Mouse (Mus musculus) T-helper 17 cell (primary cell): ENCODE data around the gene Slc4a3.

Experiments
- in situ Hi-C, 2 experiments: fragments of 300-600 bp; cut with MboI, MseI; formaldehyde crosslinking; loops; 1 replicate in 1 of 2; 2 replicates in 1 of 2; pipeline ENCODE4 v1.15.1; 2025; ENCODE audit warnings: high pct_unique_total_duplicates in 2 of 2

The Slc4a3 gene

DNA sequence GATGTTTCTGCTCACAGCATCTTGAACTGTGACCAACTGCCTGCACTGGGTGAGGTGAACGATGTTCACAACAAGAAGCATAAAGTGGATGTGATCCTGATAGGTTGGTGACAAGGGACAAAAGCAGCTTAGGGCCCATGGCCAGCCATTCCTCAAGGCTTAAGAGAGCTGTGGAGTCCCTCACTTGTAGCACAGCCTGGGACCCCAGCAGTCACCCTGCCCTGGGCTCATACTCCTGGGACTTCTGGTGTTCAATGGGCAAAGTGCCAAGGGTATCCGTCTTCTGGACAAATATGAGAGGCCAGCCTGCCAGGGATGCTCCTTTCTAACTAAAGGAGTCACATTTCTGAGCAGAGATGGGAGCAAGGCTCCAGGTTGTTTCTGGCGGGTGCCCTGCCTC, 49.9 kb downstream of the Slc4a3 start:
- in situ Hi-C loops, result no loop called here

DNA sequence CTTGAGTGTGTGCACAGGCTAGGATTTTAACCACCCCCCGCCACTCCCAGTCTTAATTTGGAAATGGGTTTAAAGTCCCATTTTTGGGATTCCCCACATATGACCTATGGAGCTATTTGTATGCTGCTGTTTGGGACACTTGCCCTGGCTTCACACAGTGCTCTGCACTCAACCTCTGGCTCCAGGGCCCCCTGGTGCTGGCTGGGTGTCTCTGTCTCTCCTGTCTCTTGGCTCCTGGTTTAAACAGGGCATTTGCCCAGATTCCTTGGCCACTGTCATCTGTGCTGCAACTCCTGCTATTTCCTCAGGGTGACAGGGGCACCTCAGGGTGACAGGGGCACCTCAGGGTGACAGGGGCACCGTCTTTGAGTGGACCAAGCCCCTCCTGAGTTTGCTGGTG, 50.8 kb downstream of the Slc4a3 start:
- in situ Hi-C loops, result no loop called here

GRCm38 (mm10) chr1:75597622-75598021, 51.6 kb downstream of the Slc4a3 start:
- in situ Hi-C loops, result no loop called here

- in situ Hi-C loops, result no loop called here
Measured at GRCm38 (mm10) chr1:75601738-75602137, 55.7 kb downstream of the Slc4a3 start.

GRCm38 (mm10) chr1:75603584-75603983, 57.5 kb downstream of the Slc4a3 start:
- in situ Hi-C loops, result no loop called here

DNA sequence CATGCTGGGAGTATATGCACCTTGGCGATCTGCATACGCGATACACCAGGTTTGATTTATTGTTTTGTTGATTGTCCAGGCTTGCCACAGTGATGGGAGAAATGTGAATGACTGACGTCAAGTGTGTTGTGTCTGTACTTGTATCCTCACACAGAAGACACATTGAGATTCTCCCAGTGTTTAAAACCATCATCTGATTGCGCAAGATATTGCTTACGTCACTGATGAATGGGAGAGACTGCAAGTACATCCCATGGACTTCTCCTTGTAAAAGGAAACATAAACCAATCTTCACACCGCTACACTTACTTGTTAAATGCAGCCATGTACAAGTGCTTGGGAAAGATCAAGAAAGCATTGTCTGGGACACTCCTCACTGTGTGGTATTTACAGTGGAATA, 62.2 kb downstream of the Slc4a3 start:
- in situ Hi-C loops, result no loop called here

DNA sequence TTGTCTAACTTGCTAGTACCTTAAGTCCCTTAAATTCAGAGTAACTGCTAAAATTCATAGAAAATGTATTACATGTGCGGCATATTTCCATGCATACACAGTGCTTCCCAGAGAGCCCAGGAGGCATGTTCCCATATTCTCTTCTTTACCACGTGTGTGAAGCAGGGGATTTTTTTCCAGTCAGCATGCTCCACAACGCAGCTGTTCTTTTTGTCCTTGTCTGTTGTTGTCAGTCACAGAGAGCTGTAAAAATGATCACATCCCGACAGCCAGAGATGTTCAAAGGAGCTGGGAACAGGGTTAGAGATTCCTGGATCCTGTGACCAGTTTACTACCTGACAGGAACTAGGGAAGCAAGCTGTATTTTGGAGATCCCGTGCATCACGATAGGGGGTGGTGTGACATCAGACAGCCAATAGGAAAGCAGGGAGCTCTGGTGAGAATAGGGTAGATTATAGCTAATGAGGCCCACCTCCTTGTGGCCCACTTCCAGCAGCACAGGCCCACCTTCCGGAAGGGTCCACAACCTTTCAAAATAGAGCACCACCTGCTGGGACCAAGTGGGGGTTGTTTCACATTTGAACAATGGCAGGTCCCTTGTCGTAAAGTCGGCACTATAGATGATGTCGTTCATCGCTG, 62.7 kb downstream of the Slc4a3 start:
- in situ Hi-C loops, result no loop called here

DNA sequence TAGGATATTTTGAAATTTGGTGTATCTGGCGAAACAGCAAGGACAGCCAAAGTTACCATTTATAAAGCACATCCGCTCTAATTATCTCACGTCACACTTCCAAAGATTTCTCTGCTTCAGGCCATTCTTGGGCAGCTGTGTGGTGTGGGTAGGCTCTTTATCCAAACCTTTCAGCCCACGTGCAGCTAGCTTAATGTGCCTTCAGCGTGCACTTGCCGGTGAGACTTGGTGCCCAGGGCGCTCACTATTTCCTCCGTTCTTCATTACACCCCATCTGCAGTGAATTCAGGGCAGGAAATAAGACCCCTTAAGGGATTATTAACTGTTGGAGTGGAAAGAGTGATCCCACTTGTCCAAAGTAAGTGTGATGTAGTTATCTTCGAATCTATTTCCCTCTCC, 63.2 kb downstream of the Slc4a3 start:
- in situ Hi-C loops, result no loop called here

DNA sequence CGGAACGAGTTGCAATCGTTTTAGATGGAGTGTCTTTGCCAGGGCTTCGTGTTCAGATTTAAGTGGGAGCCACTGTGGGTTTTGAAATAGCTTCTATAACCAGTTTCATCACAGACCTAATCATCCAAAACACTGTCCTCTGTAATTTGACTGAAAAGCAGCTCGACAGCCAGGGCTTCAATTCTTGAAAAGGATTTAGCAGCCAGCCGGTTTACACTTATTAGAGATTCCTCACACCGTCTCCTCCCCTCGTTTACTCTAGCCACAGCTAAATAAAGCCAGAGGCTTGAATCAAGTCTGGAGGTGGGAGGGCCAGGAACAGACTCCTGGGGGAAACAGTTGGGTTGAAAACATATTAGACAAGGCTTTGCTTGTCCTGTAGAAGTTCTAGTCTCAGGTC, 64.5 kb downstream of the Slc4a3 start:
- in situ Hi-C loops, result no loop called here
